Mouse (Mus musculus) heart, postnatal 10 days (tissue): ENCODE measurements around the gene Bank1. TPM values are rescaled to one million over a fixed set of nuclear protein-coding genes. Genes with fewer than 3 reads are reported as not detected.

Experiments used
- DNase-seq, 2 experiments: peaks; one replicate each; pipeline ENCODE4 v3.0.0; 2021
- intact Hi-C: fragments of 180-260 bp; cut with DNase I; formaldehyde crosslinking; loops from one replicate; pipeline ENCODE4 v1.15.1; 2025
- total RNA-seq, 2 experiments: library from RNA; stranded (reverse); gene quantifications; 2 replicates each; pipeline ENCODE4 v1.2.3; 2021

Gene Bank1
- total RNA-seq, 2 experiments from 2014 or later = 0.55 to 0.84 TPM

- intact Hi-C loops = no loop called here
- DNase-seq = no peak
Measured at GRCm38 (mm10) chr3:136109411-136110139, 216.3 kb downstream of the Bank1 start.

GRCm38 (mm10) chr3:136106452-136106851, 219.4 kb downstream of the Bank1 start:
- DNase-seq = no peak
- intact Hi-C loops = no loop called here

- DNase-seq = no peak
- intact Hi-C loops = no loop called here
Measured at GRCm38 (mm10) chr3:136103339-136103738, 222.5 kb downstream of the Bank1 start.

- no peak for DNase-seq
- intact Hi-C loops = no loop called here
Measured at GRCm38 (mm10) chr3:136100973-136101500, 224.8 kb downstream of the Bank1 start.

- intact Hi-C loops = no loop called here
- DNase-seq = no peak
Measured at GRCm38 (mm10) chr3:136100292-136100691, 225.6 kb downstream of the Bank1 start.

- intact Hi-C loops = no loop called here
- no peak for DNase-seq
Measured at GRCm38 (mm10) chr3:136086948-136087660, 238.8 kb downstream of the Bank1 start.

GRCm38 (mm10) chr3:136086431-136086830, 239.4 kb downstream of the Bank1 start:
- intact Hi-C loops = no loop called here
- no peak for DNase-seq

GRCm38 (mm10) chr3:136085077-136085476, 240.8 kb downstream of the Bank1 start:
- DNase-seq = no peak
- intact Hi-C loops = no loop called here

- intact Hi-C loops = no loop called here
- DNase-seq = no peak
Measured at GRCm38 (mm10) chr3:136084066-136084465, 241.8 kb downstream of the Bank1 start.

GRCm38 (mm10) chr3:136081264-136081663, 244.6 kb downstream of the Bank1 start:
- no peak for DNase-seq
- intact Hi-C loops = no loop called here

GRCm38 (mm10) chr3:136078535-136078934, 247.3 kb downstream of the Bank1 start:
- intact Hi-C loops = no loop called here
- peak; percentile 2 to 21 for DNase-seq

GRCm38 (mm10) chr3:136070394-136070793, 255.5 kb downstream of the Bank1 start:
- intact Hi-C loops = no loop called here

GRCm38 (mm10) chr3:136061907-136062306, 264.0 kb downstream of the Bank1 start:
- intact Hi-C loops = no loop called here
- no peak for DNase-seq

More at GRCm38 (mm10) chr3:136070394-136070793, 255.5 kb downstream of the Bank1 start:
- no peak for DNase-seq

GRCm38 (mm10) chr3:136050635-136051034, 275.2 kb downstream of the Bank1 start:
- no peak for DNase-seq
- intact Hi-C loops = no loop called here

- no peak for DNase-seq
- intact Hi-C loops = no loop called here
Measured at GRCm38 (mm10) chr3:136050215-136050614, 275.7 kb downstream of the Bank1 start.

- intact Hi-C loops = no loop called here
- DNase-seq = no peak
Measured at GRCm38 (mm10) chr3:136048026-136048425, 277.8 kb downstream of the Bank1 start.

- intact Hi-C loops = no loop called here
- no peak for DNase-seq
Measured at GRCm38 (mm10) chr3:136045381-136045780, 280.5 kb downstream of the Bank1 start.

GRCm38 (mm10) chr3:136040041-136040440, 285.8 kb downstream of the Bank1 start:
- intact Hi-C loops = no loop called here
- DNase-seq = no peak

- intact Hi-C loops = no loop called here
- DNase-seq = no peak
Measured at GRCm38 (mm10) chr3:136039446-136039845, 286.4 kb downstream of the Bank1 start.

- intact Hi-C loops = no loop called here
- no peak for DNase-seq
Measured at GRCm38 (mm10) chr3:136037254-136037653, 288.6 kb downstream of the Bank1 start.

GRCm38 (mm10) chr3:136035784-136036183, 290.1 kb downstream of the Bank1 start:
- intact Hi-C loops = no loop called here
- DNase-seq = no peak

GRCm38 (mm10) chr3:136024876-136025275, 301.0 kb downstream of the Bank1 start:
- DNase-seq = no peak
- intact Hi-C loops = no loop called here
